Mouse (Mus musculus) brain, embryonic 14.5 days (tissue): Measurements from ENCODE around the gene Cep85l.

Experiments
- CTCF ChIP-seq: fragments of 200-500 bp; IDR thresholded peaks from 2 replicates; pipeline ENCODE4 v1.5.1; 2012; ENCODE audit warnings: inconsistent platforms, mild to moderate bottlenecking, moderate library complexity, borderline replicate concordance; ENCODE audit not compliant: insufficient read depth, insufficient read length; ENCODE audit errors: extremely low read depth
- POLR2A ChIP-seq: fragments of 200-500 bp; IDR thresholded peaks from 2 replicates; pipeline ENCODE4 v1.6.1; 2012; ENCODE audit warnings: mild to moderate bottlenecking, inconsistent platforms, borderline replicate concordance; ENCODE audit not compliant: poor library complexity, insufficient read depth, insufficient read length, severe bottlenecking; ENCODE audit errors: extremely low read depth

DNA sequence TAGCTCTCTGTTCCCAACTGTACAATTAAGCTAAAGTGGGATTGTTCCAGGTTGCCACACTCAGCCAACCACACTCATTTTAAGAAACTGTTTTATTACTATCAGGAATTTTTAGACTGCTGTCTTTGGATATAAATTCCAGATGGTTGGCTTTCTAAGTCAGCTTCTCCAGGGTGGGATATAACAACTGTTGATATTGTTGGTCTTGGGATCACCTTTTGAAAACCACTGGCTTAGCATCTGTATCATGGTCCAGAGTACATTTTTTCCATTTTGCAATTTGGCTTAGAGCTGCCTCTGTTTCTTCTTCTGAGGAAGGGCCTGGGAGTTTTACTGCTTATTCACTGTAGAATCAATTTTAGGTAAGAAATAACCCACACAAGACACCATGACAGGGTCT, 40.3 kb upstream of the Cep85l start:
- TF ChIP-seq POLR2A (no peak), CTCF (no peak)
